Mouse (Mus musculus) hindbrain, embryonic 14.5 days (tissue): Measurements from ENCODE around the gene Trpv2. TPM values are rescaled to one million over a fixed set of nuclear protein-coding genes. Genes with fewer than 3 reads are reported as not detected.

Experiments
- ATAC-seq: fragments of 200-750 bp; cut with Nextera tagmentation; 2 replicates; pipeline ENCODE4 v1.8.0; 2017; ENCODE audit warnings: moderate number of reproducible peaks, mild to moderate bottlenecking, moderate TSS enrichment, moderate library complexity; ENCODE audit not compliant: low FRiP score
- DNase-seq: peaks from one replicate; pipeline ENCODE4 v3.0.0-alpha.2; 2015; ENCODE audit warnings: low spot score
- H3K27ac ChIP-seq: fragments of 300-500 bp; sonication (generic); 2 replicates; pipeline ENCODE4 v1.5.1; 2014; ENCODE audit warnings: mild to moderate bottlenecking, moderate library complexity
- H3K27me3 ChIP-seq: fragments of 300-500 bp; sonication (generic); 2 replicates; pipeline ENCODE4 v1.6.1; 2014; ENCODE audit warnings: mild to moderate bottlenecking, low read length, mixed read lengths; ENCODE audit not compliant: control insufficient read depth, insufficient read depth
- H3K36me3 ChIP-seq: fragments of 300-500 bp; sonication (generic); replicated peaks from 2 replicates; pipeline ENCODE4 v1.6.1; 2014; ENCODE audit not compliant: control insufficient read depth, insufficient read depth
- H3K4me1 ChIP-seq: fragments of 300-500 bp; sonication (generic); replicated peaks from 2 replicates; pipeline ENCODE4 v1.6.1; 2014; ENCODE audit warnings: antibody characterized with exemption, low read length, mixed read lengths; ENCODE audit not compliant: control insufficient read depth, insufficient read depth
- H3K4me2 ChIP-seq: fragments of 300-500 bp; sonication (generic); replicated peaks from 2 replicates; pipeline ENCODE4 v1.6.1; 2014; ENCODE audit warnings: mild to moderate bottlenecking, moderate library complexity
- H3K4me3 ChIP-seq: fragments of 300-500 bp; sonication (generic); replicated peaks from 2 replicates; pipeline ENCODE4 v1.5.1; 2014; ENCODE audit warnings: mild to moderate bottlenecking, low read length
- H3K9ac ChIP-seq: fragments of 300-500 bp; sonication (generic); 2 replicates; pipeline ENCODE4 v1.6.1; 2014
- H3K9me3 ChIP-seq: fragments of 300-500 bp; sonication (generic); 2 replicates; pipeline ENCODE4 v1.6.1; 2016; ENCODE audit warnings: low read length; ENCODE audit not compliant: control insufficient read depth
- WGBS: fragments of 180-500 bp; shearing (Covaris S2); extraction: QIAGEN DNeasy Blood & Tissue Kit; methylation state at CpG from one replicate; pipeline ENCODE4 v1.1.7; 2014; 5-methylcytosine and 5-hydroxymethylcytosine counted together
- polyA plus RNA-seq: library from polyadenylated mRNA; unstranded; fragments of >200 nt; fragmentation: Nextera tagmentation; extraction: Ambion mirVana; gene quantifications from 2 replicates; pipeline ENCODE4 v1.2.1, GENCODE M21; 2014

The Trpv2 gene
- polyA plus RNA-seq, 1 experiment from 2014 or later, result 22.6 TPM

- ATAC-seq, result no peak
- H3K27ac ChIP-seq, result peak overlapping the region; percentile 94
- peaks cover 30% of the 10 kb centered on the region for H3K4me1 ChIP-seq
- H3K36me3 ChIP-seq, result peaks cover 16% of the 10 kb centered on the region
- peak overlapping the region; percentile 56 for H3K9ac ChIP-seq
- no peak for DNase-seq
- 59% methylated on average over 8 of the region's 8 CpGs for WGBS
- no peak overlapping the region for H3K4me3 ChIP-seq
- H3K9me3 ChIP-seq, result no peaks in the 10 kb centered on the region
- 0 out of 2 replicates have a peak overlapping the region, but pooled peaks have one; percentile 57 for H3K4me2 ChIP-seq
- H3K27me3 ChIP-seq, result no peaks in the 10 kb centered on the region
Measured at GRCm38 (mm10) chr11:62614876-62615410, 40.7 kb downstream of the Trpv2 start.

- Histone ChIP-seq H3K9me3 (no peaks in the 10 kb centered on the region), H3K4me1 (peaks cover 30% of the 10 kb centered on the region), H3K4me3 (no peak overlapping the region), H3K4me2 (no peak overlapping the region), H3K27me3 (no peaks in the 10 kb centered on the region), H3K9ac (no peak overlapping the region; the same call in 1 of the 2 replicates), H3K36me3 (peaks cover 16% of the 10 kb centered on the region), H3K27ac (peak overlapping the region; percentile 94)
- 86% methylated on average over 4 of the region's 4 CpGs for WGBS
- no peak for DNase-seq
- no peak for ATAC-seq
Measured at GRCm38 (mm10) chr11:62615456-62615855, 41.2 kb downstream of the Trpv2 start.

GRCm38 (mm10) chr11:62621079-62621478, 46.8 kb downstream of the Trpv2 start:
- ATAC-seq (no peak), DNase-seq (no peak)
- Histone ChIP-seq H3K9ac (no peak overlapping the region), H3K4me1 (peaks cover 14% of the 10 kb centered on the region), H3K9me3 (no peaks in the 10 kb centered on the region), H3K4me2 (no peak overlapping the region), H3K27ac (no peak overlapping the region), H3K36me3 (peaks cover 16% of the 10 kb centered on the region), H3K27me3 (no peaks in the 10 kb centered on the region), H3K4me3 (no peak overlapping the region)
- 97% methylated on average over 8 of the region's 8 CpGs for WGBS

- Histone ChIP-seq H3K4me2 (no peak overlapping the region), H3K4me1 (peaks cover 14% of the 10 kb centered on the region), H3K36me3 (peaks cover 16% of the 10 kb centered on the region), H3K27ac (no peak overlapping the region), H3K27me3 (no peaks in the 10 kb centered on the region), H3K9me3 (no peaks in the 10 kb centered on the region), H3K4me3 (no peak overlapping the region), H3K9ac (no peak overlapping the region)
- ATAC-seq (no peak), DNase-seq (no peak)
- 78% methylated on average over 4 of the region's 4 CpGs for WGBS
Measured at GRCm38 (mm10) chr11:62621586-62622283, 47.4 kb downstream of the Trpv2 start.

DNA sequence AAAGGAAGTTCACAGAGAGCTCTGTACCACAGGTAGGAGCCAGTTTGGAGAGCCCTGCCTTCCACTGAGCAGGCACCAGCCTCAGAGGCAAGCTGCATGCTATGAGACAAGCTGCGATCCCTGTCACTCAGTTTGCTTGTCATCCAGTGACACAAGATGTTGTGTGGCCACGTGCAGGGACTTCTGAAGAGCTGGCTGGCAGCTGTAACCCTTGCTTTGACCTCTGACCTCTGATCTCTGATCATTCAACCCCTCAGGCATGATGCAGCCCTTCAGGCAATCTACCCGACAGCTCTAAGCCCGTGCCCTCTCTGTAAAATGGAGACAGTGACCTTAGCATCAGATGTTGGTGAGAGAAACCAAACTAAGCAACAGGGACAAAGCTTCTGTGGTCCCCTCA, 48.6 kb downstream of the Trpv2 start:
- no peak overlapping the region for H3K4me2 ChIP-seq
- H3K9ac ChIP-seq, result no peak overlapping the region
- no peaks in the 10 kb centered on the region for H3K27me3 ChIP-seq
- DNase-seq (no peak), ATAC-seq (no peak)
- H3K4me3 ChIP-seq, result no peak overlapping the region
- H3K4me1 ChIP-seq, result peaks cover 18% of the 10 kb centered on the region
- H3K27ac ChIP-seq, result no peak overlapping the region
- 31% methylated on average over 4 of the region's 4 CpGs for WGBS
- no peaks in the 10 kb centered on the region for H3K9me3 ChIP-seq
- peaks cover 16% of the 10 kb centered on the region for H3K36me3 ChIP-seq

GRCm38 (mm10) chr11:62624341-62625291, 50.3 kb downstream of the Trpv2 start:
- Histone ChIP-seq H3K4me2 (no peak overlapping the region), H3K9ac (0 out of 2 replicates have a peak overlapping the region, but pooled peaks have one; percentile 11), H3K4me3 (no peak overlapping the region), H3K27me3 (no peaks in the 10 kb centered on the region), H3K9me3 (no peaks in the 10 kb centered on the region), H3K4me1 (peaks cover 34% of the 10 kb centered on the region), H3K36me3 (peaks cover 3% of the 10 kb centered on the region; the same call in 1 of the 2 replicates), H3K27ac (peak overlapping the region; percentile 79)
- WGBS, result 63% methylated on average over 10 of the region's 10 CpGs
- ATAC-seq (0 out of 2 replicates have a peak, but pooled peaks have one; percentile 27), DNase-seq (no peak)

DNA sequence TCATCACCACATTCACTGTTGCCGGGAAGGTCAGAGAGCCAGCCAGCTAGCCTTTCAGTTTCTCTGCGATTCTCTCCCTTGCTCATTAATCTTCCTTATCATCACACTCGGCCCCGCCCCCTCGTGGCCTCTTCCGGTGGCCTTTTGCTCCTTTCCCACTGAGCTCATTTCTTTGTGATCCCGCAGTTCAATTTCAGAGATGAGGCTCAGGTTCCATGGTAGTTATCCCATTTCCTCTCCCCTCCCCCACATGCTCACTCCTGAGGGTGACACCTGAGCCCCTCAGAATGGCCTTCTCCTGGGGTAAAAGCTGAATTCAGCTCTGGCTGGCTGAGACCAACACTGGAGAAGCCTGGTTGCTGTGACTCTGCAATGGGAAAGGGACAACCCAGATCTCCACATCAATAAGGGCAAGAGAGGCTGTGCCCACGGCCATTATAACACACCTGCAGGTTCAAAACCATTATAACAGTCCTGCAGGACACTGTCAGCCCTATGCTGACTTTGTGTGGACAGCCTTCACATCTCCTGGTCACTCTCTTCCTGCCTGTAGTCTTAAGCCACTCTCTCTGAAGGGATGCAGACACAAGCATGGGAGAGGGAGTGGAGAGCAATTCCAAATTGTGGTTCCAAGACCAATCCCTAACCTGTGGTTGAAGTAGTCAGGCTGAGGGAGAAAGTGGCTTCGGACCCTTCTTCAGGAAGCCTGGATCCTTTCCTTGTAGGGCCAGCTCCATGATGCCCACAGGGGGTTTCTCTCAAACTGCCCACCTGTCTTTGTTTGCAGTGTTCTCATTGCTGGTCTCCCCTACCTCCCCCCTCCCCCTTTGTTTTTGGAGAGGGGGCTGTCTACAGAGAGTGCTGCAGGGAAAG, 55.3 kb downstream of the Trpv2 start:
- no peak for ATAC-seq
- no peaks in the 10 kb centered on the region for H3K27me3 ChIP-seq

DNA sequence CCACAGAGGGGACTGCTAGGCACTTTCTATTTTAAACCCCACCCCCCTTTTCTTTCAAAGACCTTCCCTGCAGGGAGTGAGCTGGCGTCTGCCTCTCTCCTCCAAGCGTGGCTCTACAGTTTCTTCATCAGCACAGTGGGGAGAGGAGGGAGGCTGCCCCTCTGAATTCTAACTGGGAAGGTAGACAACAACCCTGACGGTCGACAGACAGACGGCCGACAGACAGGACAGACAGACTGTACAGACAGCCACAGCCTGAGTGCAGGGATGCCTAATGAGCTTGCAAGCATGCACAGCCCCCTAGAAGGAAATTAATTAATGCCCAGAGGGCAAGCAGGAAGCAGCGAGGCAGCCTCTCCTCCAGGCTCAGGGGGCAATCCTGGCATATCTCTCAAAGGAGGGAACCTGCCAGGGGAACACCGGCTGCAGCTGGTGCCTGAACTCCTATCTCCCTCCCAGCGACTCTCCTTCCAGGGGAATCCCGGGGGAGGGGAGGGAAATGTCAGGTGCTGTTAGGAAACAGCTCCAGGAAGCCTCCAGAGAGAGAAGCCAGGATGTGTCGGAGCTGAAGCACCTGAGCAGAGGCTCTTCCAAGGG, 56.0 kb downstream of the Trpv2 start:
- Histone ChIP-seq H3K27ac (peak overlapping the region; percentile 78), H3K27me3 (no peaks in the 10 kb centered on the region), H3K4me3 (no peak overlapping the region), H3K4me1 (peaks cover 41% of the 10 kb centered on the region), H3K4me2 (peak overlapping the region; percentile 36), H3K9ac (peak overlapping the region; percentile 32; the same call in 1 of the 2 replicates), H3K9me3 (no peaks in the 10 kb centered on the region), H3K36me3 (no peaks in the 10 kb centered on the region)
- ATAC-seq (peak; percentile 47; the same call in 1 of the 2 replicates), DNase-seq (no peak)
- 1% methylated on average over 11 of the region's 11 CpGs for WGBS

More for the DNA sequence above, 55.3 kb downstream of the Trpv2 start:
- Histone ChIP-seq H3K27ac (peak overlapping the region; percentile 78), H3K9ac (peak overlapping the region; percentile 32; the same call in 1 of the 2 replicates), H3K4me3 (no peak overlapping the region), H3K9me3 (no peaks in the 10 kb centered on the region), H3K4me1 (peaks cover 47% of the 10 kb centered on the region), H3K4me2 (peak overlapping the region; percentile 36; the same call in 1 of the 2 replicates), H3K36me3 (no peaks in the 10 kb centered on the region)
- no peak for DNase-seq
- WGBS, result 2% methylated on average over 9 of the region's 9 CpGs
